ENCODE assay signal across 8 mouse cellular contexts in genomic region chr17:35916297-35917142, GRCm38 (mm10). TPM values are rescaled to one million over a fixed set of nuclear protein-coding genes. Genes with fewer than 3 reads are reported as not detected.
DNase-seq lines count a peak whose midpoint lies in the region; ATAC-seq and TF ChIP-seq lines count a peak whose summit lies in the region.

Mrps18b (minus strand) TSS chr17:35916389.
Ppp1r10 (plus strand) TSS chr17:35916434.

- DNase-seq in ZHBTc4 (ENCODE audit: low read depth, low spot score): peak; percentile 100
- DNase-seq in gastrocnemius, adult 2 months: peak; percentile 99
- DNase-seq in hindbrain, postnatal 0 days (ENCODE audit: low spot score): peak; percentile 100
- peak; percentile 98 to 100 for DNase-seq in left cerebral cortex, adult 2 months (ENCODE audit: extremely low spot score in 1 of 2, low spot score in 2 of 2)
- peak; percentile 99 for DNase-seq in right cerebral cortex, adult 2 months (ENCODE audit: low spot score in 2 of 2)
- peak; percentile 99 for DNase-seq in urinary bladder, postnatal 14 days (ENCODE audit: low spot score)

- peak; percentile 80 for ATAC-seq in common myeloid progenitor, adult 5-6 weeks (replicated peaks; ENCODE audit: low read depth, poor library complexity, severe bottlenecking)
- ATAC-seq in hindbrain, postnatal 0 days: peak; percentile 95
- peak; percentile 82 for ATAC-seq in megakaryocyte, adult 5-6 weeks (ENCODE audit: poor library complexity, severe bottlenecking)

- peak within 1 kb of the TSS; percentile 90 for H3K4me3 ChIP-seq in gastrocnemius, adult 2 months
- H3K4me3 ChIP-seq in hindbrain, postnatal 0 days (ENCODE audit: low read length): peak within 1 kb of the TSS; percentile 73
- H3K4me3 ChIP-seq in left cerebral cortex, adult 2 months: peak within 1 kb of the TSS; percentile 75

- WGBS in hindbrain, postnatal 0 days: under 1% methylated on average over 83 of the region's 83 CpGs

- peaks cover 24% of the 10 kb centered on the region for H3K4me1 ChIP-seq in hindbrain, postnatal 0 days (ENCODE audit: insufficient read depth, low read length)

- H3K36me3 ChIP-seq in hindbrain, postnatal 0 days (ENCODE audit: insufficient read depth, low read length): peaks cover 10% of the 10 kb centered on the region; the same call in 1 of the 2 replicates

- intact Hi-C loops in gastrocnemius, adult 2 months (cut with DNase I): loop anchor here (2.0 kb wide), 1 partner anchor 80 kb away; no protein-coding TSS in a partner anchor
- intact Hi-C loops in left cerebral cortex, adult 2 months (cut with DNase I): loop anchor here (5.0 kb wide), 1 partner anchor 79 kb away; the partner anchor contains the start of gene Tubb5

- TF ChIP-seq CTCF in gastrocnemius, adult 2 months (IDR thresholded peaks at IDR 0.05): peak; percentile 71
- TF ChIP-seq CTCF in hindbrain, postnatal 0 days (IDR thresholded peaks at IDR 0.05; ENCODE audit: low read depth): peak; percentile 79
- TF ChIP-seq CTCF in left cerebral cortex, adult 2 months (IDR thresholded peaks at IDR 0.05): peak; percentile 69

- no peaks in the 10 kb centered on the region for H3K9me3 ChIP-seq in hindbrain, postnatal 0 days (ENCODE audit: low read length)

- H3K9ac ChIP-seq in hindbrain, postnatal 0 days (replicated peaks; ENCODE audit: low read length): peak within 1 kb of the TSS; percentile 97

- no peaks in the 10 kb centered on the region for H3K27me3 ChIP-seq in hindbrain, postnatal 0 days (ENCODE audit: insufficient read depth, low read length)

- peak within 1 kb of the TSS; percentile 98 for H3K27ac ChIP-seq in gastrocnemius, adult 2 months
- peak within 1 kb of the TSS; percentile 98 for H3K27ac ChIP-seq in hindbrain, postnatal 0 days
- peak within 1 kb of the TSS; percentile 100 for H3K27ac ChIP-seq in left cerebral cortex, adult 2 months

- H3K4me2 ChIP-seq in hindbrain, postnatal 0 days (ENCODE audit: low read depth, low read length): peak within 1 kb of the TSS; percentile 90

RNA-seq across cellular contexts. Expression of gene Mrps18b, which starts in this region (rescaled TPM):
- 52.4 and 66.3 TPM in 2 replicates for total RNA-seq in common myeloid progenitor, adult 5-6 weeks (2017)
- 10 to 100 TPM; 58.6 to 65.4 TPM for total RNA-seq in gastrocnemius, adult 2 months (2021)
- 42.9 and 45.9 TPM in 2 replicates for total RNA-seq in hindbrain, postnatal 0 days (2014; rRNA removed)
- polyA plus RNA-seq in hindbrain, postnatal 0 days (2015; fragmentation: Nextera tagmentation; extraction: Ambion mirVana): 66.6 and 72.2 TPM in 2 replicates
- total RNA-seq in left cerebral cortex, adult 2 months (2021): 10 to 100 TPM; 38.0 to 44.3 TPM
- 29.2 and 35.9 TPM in 2 replicates for total RNA-seq in megakaryocyte, adult 5-6 weeks (2015)
- 25.0 and 28.9 TPM in 2 replicates for total RNA-seq in megakaryocyte, adult 5-6 weeks (2017)

RNA-seq across cellular contexts. Expression of gene Ppp1r10, which starts in this region (rescaled TPM):
- 101 and 107 TPM in 2 replicates for total RNA-seq in common myeloid progenitor, adult 5-6 weeks (2017)
- total RNA-seq in gastrocnemius, adult 2 months (2021): 10 to 100 TPM; 15.6 to 34.8 TPM
- total RNA-seq in hindbrain, postnatal 0 days (2014; rRNA removed): 37.5 and 44.0 TPM in 2 replicates
- 20.3 and 22.5 TPM in 2 replicates for polyA plus RNA-seq in hindbrain, postnatal 0 days (2015; fragmentation: Nextera tagmentation; extraction: Ambion mirVana)
- total RNA-seq in left cerebral cortex, adult 2 months (2021): 10 to 100 TPM; 68.8 to 70.6 TPM
- total RNA-seq in megakaryocyte, adult 5-6 weeks (2015): 82.4 and 93.7 TPM in 2 replicates
- 131 and 157 TPM in 2 replicates for total RNA-seq in megakaryocyte, adult 5-6 weeks (2017)

Comparison
In these comparisons a context has a peak if more than half of its experiments do, and no peak if none do; other contexts are left out.
1. Peak in every context shown above with its lines: DNase-seq, ATAC-seq, H3K4me3 ChIP-seq and H3K27ac ChIP-seq.